Mouse (Mus musculus) kidney, embryonic 16.5 days (tissue): ENCODE measurements around the gene Gls2. TPM values are rescaled to one million over a fixed set of nuclear protein-coding genes. Genes with fewer than 3 reads are reported as not detected.

Experiments
- ATAC-seq: fragments of 200-750 bp; cut with Nextera tagmentation; 2 replicates; pipeline ENCODE4 v1.8.0; 2017; ENCODE audit warnings: moderate TSS enrichment; ENCODE audit not compliant: low FRiP score, low TSS enrichment
- H3K27ac ChIP-seq: fragments of 300-500 bp; sonication (generic); 2 replicates; pipeline ENCODE4 v1.5.1; 2014; ENCODE audit warnings: low read length
- H3K27me3 ChIP-seq: fragments of 300-500 bp; sonication (generic); 2 replicates; pipeline ENCODE4 v1.6.1; 2014; ENCODE audit warnings: low read length, control low read depth, mixed read lengths; ENCODE audit not compliant: insufficient read depth
- H3K36me3 ChIP-seq: fragments of 300-500 bp; sonication (generic); 2 replicates; pipeline ENCODE4 v1.6.1; 2014; ENCODE audit warnings: low read length, control low read depth, mixed read lengths; ENCODE audit not compliant: insufficient read depth
- H3K4me1 ChIP-seq: fragments of 300-500 bp; sonication (generic); 2 replicates; pipeline ENCODE4 v1.6.1; 2014; ENCODE audit warnings: low read length, control low read depth, mixed read lengths; ENCODE audit not compliant: insufficient read depth
- H3K4me2 ChIP-seq: fragments of 300-500 bp; sonication (generic); replicated peaks from 2 replicates; pipeline ENCODE4 v1.6.1; 2014; ENCODE audit warnings: low read depth, low read length
- H3K4me3 ChIP-seq: fragments of 300-500 bp; sonication (generic); 2 replicates; pipeline ENCODE4 v1.5.1; 2014; ENCODE audit warnings: mild to moderate bottlenecking, low read length
- H3K9ac ChIP-seq: fragments of 300-500 bp; sonication (generic); replicated peaks from 2 replicates; pipeline ENCODE4 v1.6.1; 2014; ENCODE audit warnings: low read length
- H3K9me3 ChIP-seq: fragments of 300-500 bp; sonication (generic); 2 replicates; pipeline ENCODE4 v1.6.1; 2016; ENCODE audit warnings: low read length, control low read depth
- WGBS: fragments of 180-500 bp; shearing (Covaris S2); extraction: QIAGEN DNeasy Blood & Tissue Kit; methylation state at CpG from one replicate; pipeline ENCODE4 v1.1.7; 2014; 5-methylcytosine and 5-hydroxymethylcytosine counted together
- polyA plus RNA-seq: library from polyadenylated mRNA; unstranded; fragments of >200 nt; fragmentation: Nextera tagmentation; extraction: Ambion mirVana; gene quantifications from 2 replicates; pipeline ENCODE4 v1.2.1, GENCODE M21; 2015

The Gls2 gene
- polyA plus RNA-seq, 1 experiment from 2014 or later = 1.1 TPM

GRCm38 (mm10) chr10:128175996-128176755 lies 18.1 kb upstream of the Gls2 start:
- Histone ChIP-seq H3K4me1 (peaks cover 43% of the 10 kb centered on the region), H3K36me3 (no peaks in the 10 kb centered on the region), H3K27me3 (no peaks in the 10 kb centered on the region), H3K4me3 (peak overlapping the region; percentile 82), H3K4me2 (peak overlapping the region; percentile 86), H3K9me3 (no peaks in the 10 kb centered on the region), H3K27ac (peak overlapping the region; percentile 98), H3K9ac (peak overlapping the region; percentile 86)
- ATAC-seq = peak; percentile 85; the same call in 1 of the 2 replicates
- WGBS = 2% methylated on average over 17 of the region's 17 CpGs

GRCm38 (mm10) chr10:128177316-128177715 lies 16.9 kb upstream of the Gls2 start:
- no peak overlapping the region for H3K4me2 ChIP-seq
- no peaks in the 10 kb centered on the region for H3K36me3 ChIP-seq
- 85% methylated on average over 4 of the region's 4 CpGs for WGBS
- H3K27ac ChIP-seq = no peak overlapping the region
- H3K4me1 ChIP-seq = peaks cover 43% of the 10 kb centered on the region
- ATAC-seq = no peak
- no peaks in the 10 kb centered on the region for H3K9me3 ChIP-seq
- no peak overlapping the region for H3K9ac ChIP-seq
- H3K27me3 ChIP-seq = no peaks in the 10 kb centered on the region
- H3K4me3 ChIP-seq = no peak overlapping the region

GRCm38 (mm10) chr10:128179989-128180388 lies 14.3 kb upstream of the Gls2 start, which contains the start of gene Rbms2:
Rbms2 (minus strand) TSS chr10:128180297.
- Histone ChIP-seq H3K4me3 (peak within 1 kb of the TSS; percentile 41), H3K27ac (peak within 1 kb of the TSS; percentile 94), H3K4me1 (peaks cover 26% of the 10 kb centered on the region), H3K4me2 (peak within 1 kb of the TSS; percentile 55), H3K27me3 (no peaks in the 10 kb centered on the region), H3K9me3 (no peaks in the 10 kb centered on the region), H3K36me3 (no peaks in the 10 kb centered on the region), H3K9ac (peak within 1 kb of the TSS; percentile 68)
- WGBS = 2% methylated on average over 6 of the region's 6 CpGs
- peak; percentile 34; the same call in 1 of the 2 replicates for ATAC-seq

GRCm38 (mm10) chr10:128184296-128184695 lies 10.0 kb upstream of the Gls2 start:
- H3K27ac ChIP-seq = no peak overlapping the region
- ATAC-seq = no peak
- H3K4me1 ChIP-seq = peaks cover 9% of the 10 kb centered on the region
- no peak overlapping the region for H3K4me2 ChIP-seq
- H3K9ac ChIP-seq = no peak overlapping the region
- H3K27me3 ChIP-seq = no peaks in the 10 kb centered on the region
- H3K4me3 ChIP-seq = no peak overlapping the region
- 80% methylated on average over 2 of the region's 2 CpGs for WGBS
- H3K9me3 ChIP-seq = no peaks in the 10 kb centered on the region
- H3K36me3 ChIP-seq = no peaks in the 10 kb centered on the region

- peak; percentile 11; the same call in 1 of the 2 replicates for ATAC-seq
- Histone ChIP-seq H3K9ac (no peak overlapping the region), H3K27me3 (no peaks in the 10 kb centered on the region), H3K4me3 (no peak overlapping the region), H3K9me3 (no peaks in the 10 kb centered on the region), H3K36me3 (no peaks in the 10 kb centered on the region), H3K27ac (no peak overlapping the region), H3K4me2 (no peak overlapping the region), H3K4me1 (no peaks in the 10 kb centered on the region)
- WGBS = 66% methylated on average over 6 of the region's 6 CpGs
Measured at GRCm38 (mm10) chr10:128185277-128185940, 8.8 kb upstream of the Gls2 start.

GRCm38 (mm10) chr10:128185959-128186358 lies 8.3 kb upstream of the Gls2 start:
- H3K4me1 ChIP-seq = no peaks in the 10 kb centered on the region
- no peak overlapping the region for H3K27ac ChIP-seq
- H3K9me3 ChIP-seq = no peaks in the 10 kb centered on the region
- ATAC-seq = peak; percentile 64; the same call in 1 of the 2 replicates
- no peaks in the 10 kb centered on the region for H3K27me3 ChIP-seq
- no peak overlapping the region for H3K4me2 ChIP-seq
- no peaks in the 10 kb centered on the region for H3K36me3 ChIP-seq
- WGBS = 41% methylated on average over 2 of the region's 2 CpGs
- H3K4me3 ChIP-seq = no peak overlapping the region
- H3K9ac ChIP-seq = no peak overlapping the region

GRCm38 (mm10) chr10:128187181-128187605 lies 7.1 kb upstream of the Gls2 start:
- H3K4me1 ChIP-seq = no peaks in the 10 kb centered on the region
- no peaks in the 10 kb centered on the region for H3K36me3 ChIP-seq
- H3K27me3 ChIP-seq = no peaks in the 10 kb centered on the region
- H3K4me3 ChIP-seq = no peak overlapping the region
- 69% methylated on average over 5 of the region's 5 CpGs for WGBS
- H3K9me3 ChIP-seq = no peaks in the 10 kb centered on the region
- no peak overlapping the region for H3K9ac ChIP-seq
- no peak overlapping the region for H3K27ac ChIP-seq
- ATAC-seq = no peak
- no peak overlapping the region for H3K4me2 ChIP-seq

GRCm38 (mm10) chr10:128188242-128188877 lies 5.9 kb upstream of the Gls2 start:
- no peak overlapping the region for H3K27ac ChIP-seq

GRCm38 (mm10) chr10:128191472-128191871 lies 2.8 kb upstream of the Gls2 start:
- WGBS = 74% methylated on average over 2 of the region's 2 CpGs
- H3K4me2 ChIP-seq = no peak overlapping the region
- no peak overlapping the region for H3K4me3 ChIP-seq
- H3K4me1 ChIP-seq = 0 out of 2 replicates have a peak, but pooled peaks cover 4% of the 10 kb centered on the region
- H3K27me3 ChIP-seq = peaks cover 17% of the 10 kb centered on the region
- ATAC-seq = no peak
- H3K9me3 ChIP-seq = no peaks in the 10 kb centered on the region
- H3K36me3 ChIP-seq = no peaks in the 10 kb centered on the region
- no peak overlapping the region for H3K9ac ChIP-seq
- no peak overlapping the region for H3K27ac ChIP-seq

More at GRCm38 (mm10) chr10:128188242-128188877, 5.9 kb upstream of the Gls2 start:
- H3K9me3 ChIP-seq = no peaks in the 10 kb centered on the region
- H3K9ac ChIP-seq = no peak overlapping the region
- no peak for ATAC-seq
- H3K4me3 ChIP-seq = no peak overlapping the region
- no peaks in the 10 kb centered on the region for H3K4me1 ChIP-seq
- H3K27me3 ChIP-seq = no peaks in the 10 kb centered on the region
- 44% methylated on average over 2 of the region's 2 CpGs for WGBS
- H3K4me2 ChIP-seq = no peak overlapping the region
- H3K36me3 ChIP-seq = no peaks in the 10 kb centered on the region
